Mouse (Mus musculus): ENCODE measurements around the gene Cop1.
A peak's percentile ranks its signal among the peaks of the same experiment; 100 is the strongest.

Cop1 gene

DNA sequence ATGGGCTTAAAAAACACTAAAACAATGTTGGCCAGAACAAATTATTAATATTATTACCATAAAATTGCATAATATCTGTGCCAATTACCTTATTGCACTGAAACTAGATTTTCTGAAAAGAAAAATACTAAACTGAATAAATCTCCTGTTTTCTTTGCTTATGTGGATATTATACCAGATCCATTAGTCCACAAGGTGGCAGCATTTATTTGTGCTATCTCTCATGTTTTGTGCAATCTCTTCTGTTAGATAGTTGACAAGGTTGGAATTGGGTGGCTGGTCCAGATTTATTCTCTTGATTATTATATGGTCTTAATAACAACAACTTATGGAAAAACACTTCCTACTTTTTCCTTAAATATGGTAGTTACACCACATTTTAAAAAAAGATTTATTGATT, 58.1 kb downstream of the Cop1 start:
- DNase-seq (ENCODE audit: low spot score in 2 of 2), result no peak

GRCm38 (mm10) chr1:159290859-159291258, 58.7 kb downstream of the Cop1 start:
- no peak for DNase-seq (ENCODE audit: low spot score in 2 of 2)

GRCm38 (mm10) chr1:159301418-159302082, 69.4 kb downstream of the Cop1 start:
- no peak for DNase-seq (ENCODE audit: low spot score in 2 of 2)

DNA sequence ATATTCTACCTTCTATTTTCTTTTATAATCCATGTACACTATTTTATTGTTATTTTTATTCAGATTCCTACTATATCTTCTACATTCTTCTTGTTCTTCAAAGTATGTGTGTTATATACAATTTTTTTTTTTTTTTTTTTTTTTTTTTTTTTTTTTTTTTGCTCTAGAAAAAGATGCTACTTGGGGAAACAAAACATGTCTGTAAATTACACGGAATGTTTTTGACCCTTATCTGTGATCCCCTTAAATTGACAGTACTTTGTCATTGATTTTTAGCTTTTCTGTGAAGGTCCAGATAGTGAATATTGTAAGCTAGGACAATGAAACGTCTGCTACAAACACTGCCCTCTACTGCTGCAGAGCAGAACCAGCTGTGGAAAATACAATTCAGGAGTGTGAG, 81.5 kb downstream of the Cop1 start:
- DNase-seq (ENCODE audit: low spot score in 2 of 2), result no peak

DNA sequence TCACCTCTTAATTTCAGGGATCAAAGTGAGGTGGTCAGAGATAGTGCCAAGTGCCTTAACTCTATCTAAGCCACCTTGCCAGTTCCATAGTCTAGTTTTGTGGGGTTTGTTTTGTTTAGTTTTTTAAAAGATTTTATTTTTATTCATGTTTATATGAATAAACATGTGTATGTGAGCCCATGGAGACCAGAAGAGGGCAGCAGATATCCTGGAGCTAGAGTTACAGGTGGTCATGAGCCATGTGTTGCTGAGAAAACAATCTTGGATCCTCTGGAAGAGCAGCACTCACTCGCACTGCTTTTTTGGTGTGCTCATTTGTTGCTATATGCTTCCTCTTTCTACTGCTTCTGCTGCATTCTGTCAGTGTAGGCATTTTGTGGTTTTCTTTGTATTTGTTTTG, 90.5 kb downstream of the Cop1 start:
- DNase-seq (ENCODE audit: low spot score in 2 of 2), result no peak

DNA sequence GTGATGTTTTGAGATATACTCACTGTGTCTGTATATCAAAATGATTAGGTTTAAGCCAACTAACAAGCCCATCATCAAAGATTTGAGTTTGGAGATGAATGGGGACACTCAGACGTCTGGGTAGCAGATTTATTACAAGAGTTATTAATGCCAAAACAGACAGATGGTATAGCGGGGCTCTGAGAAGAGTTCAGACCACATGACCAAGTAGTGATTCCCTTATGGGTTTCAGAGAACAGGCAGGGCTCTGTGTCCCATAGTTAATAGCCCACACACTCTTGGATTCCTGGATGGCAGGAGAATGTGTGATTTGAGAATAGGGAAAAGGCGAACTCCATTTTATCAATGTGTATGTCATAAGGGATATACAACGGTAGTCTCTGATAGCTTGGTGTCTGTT, 98.9 kb downstream of the Cop1 start:
- no peak for DNase-seq (ENCODE audit: low spot score in 2 of 2)

DNA sequence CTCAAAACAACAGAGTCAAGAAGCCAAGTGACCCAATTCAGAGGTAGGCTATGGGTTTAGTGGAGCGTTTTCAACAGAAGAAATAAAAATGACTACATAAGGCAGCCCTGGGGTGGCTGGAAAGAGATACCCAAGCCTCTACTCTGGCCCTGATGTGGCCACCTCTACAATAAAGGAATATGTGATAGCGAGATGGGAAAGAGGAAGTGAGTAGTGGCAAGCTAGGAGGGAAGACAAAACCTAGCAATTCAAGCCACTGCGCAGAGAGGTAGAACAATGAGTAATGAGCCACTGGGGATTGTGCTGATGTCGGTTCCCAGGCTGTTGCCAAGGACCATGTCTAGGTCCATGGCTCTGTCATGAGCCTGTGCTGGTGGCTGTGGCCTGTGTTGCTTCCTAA, 102.0 kb downstream of the Cop1 start:
- no peak for DNase-seq (ENCODE audit: low spot score in 2 of 2)

DNA sequence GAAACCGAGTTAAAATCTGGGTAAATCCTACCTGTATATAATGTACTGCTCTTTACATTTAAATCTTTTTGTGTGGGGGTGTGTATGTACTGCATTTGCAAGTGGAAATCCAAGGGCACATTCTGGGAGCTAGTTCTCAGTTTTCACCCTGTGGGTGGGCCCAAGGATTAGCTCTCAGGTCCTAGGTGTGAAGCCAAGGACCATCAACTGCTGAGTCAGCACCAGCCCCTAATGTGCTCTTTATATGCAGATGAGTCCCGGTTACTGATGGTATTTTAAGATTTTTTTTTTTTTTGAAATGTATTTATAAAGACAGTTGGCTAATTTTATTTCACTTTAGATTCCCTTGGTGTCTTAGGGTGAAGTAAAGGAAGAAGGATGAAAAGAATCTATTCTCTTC, 110.2 kb downstream of the Cop1 start:
- no peak for DNase-seq (ENCODE audit: low spot score in 2 of 2)

GRCm38 (mm10) chr1:159355027-159355570, 123.0 kb downstream of the Cop1 start:
- DNase-seq (ENCODE audit: low spot score in 2 of 2), result no peak

GRCm38 (mm10) chr1:159358713-159359112, 126.6 kb downstream of the Cop1 start:
- DNase-seq (ENCODE audit: low spot score in 2 of 2), result no peak

GRCm38 (mm10) chr1:159371881-159372390, 139.8 kb downstream of the Cop1 start:
- DNase-seq (ENCODE audit: low spot score in 2 of 2), result no peak

GRCm38 (mm10) chr1:159382218-159382617, 150.1 kb downstream of the Cop1 start:
- no peak for DNase-seq (ENCODE audit: low spot score in 2 of 2)

- DNase-seq (ENCODE audit: low spot score in 2 of 2), result no peak
Observed at GRCm38 (mm10) chr1:159382916-159383315, 150.8 kb downstream of the Cop1 start.

DNA sequence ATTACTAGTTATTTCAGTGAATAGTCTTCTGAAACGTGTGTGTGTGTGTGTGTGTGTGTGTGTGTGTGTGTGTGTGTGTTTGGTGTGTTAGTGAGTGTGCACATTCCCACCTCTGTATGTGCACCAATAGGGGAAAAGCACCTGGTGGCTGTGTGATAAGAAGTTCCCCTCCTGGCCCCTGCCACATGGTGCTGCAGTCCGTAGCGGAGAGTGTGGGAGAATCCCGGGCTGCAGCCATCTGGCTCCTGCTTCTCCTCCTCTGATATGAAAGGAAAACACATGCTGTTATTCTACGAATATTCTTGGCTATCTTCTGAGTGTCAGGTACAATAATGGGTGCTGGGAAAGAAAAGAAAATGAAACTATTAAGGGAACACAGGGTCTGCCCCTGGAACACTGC, 154.3 kb downstream of the Cop1 start:
- DNase-seq (ENCODE audit: low spot score in 2 of 2), result no peak

DNA sequence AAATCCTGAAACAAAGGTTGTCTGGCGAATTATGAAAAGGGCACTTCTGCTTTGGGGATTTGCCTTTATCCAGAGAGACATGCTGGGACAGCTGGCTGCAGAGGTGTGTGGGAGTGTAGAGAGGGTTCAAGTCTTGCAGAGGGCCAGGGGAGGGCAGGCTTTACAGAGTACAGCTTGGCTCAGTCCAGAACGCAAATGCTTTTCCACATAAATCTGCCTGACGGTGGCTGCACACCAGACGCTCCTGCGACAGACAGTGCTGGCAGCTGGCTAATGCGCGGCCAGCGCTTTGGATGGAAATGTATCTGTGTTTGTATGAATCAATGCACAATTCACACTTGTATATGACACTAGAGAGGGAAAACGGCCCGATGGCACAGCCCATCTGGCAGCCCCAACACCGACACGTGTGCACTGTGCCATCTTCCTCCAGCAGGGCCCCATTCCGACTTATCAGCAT, 156.5 kb downstream of the Cop1 start:
- DNase-seq (ENCODE audit: low spot score in 2 of 2), result no peak

DNA sequence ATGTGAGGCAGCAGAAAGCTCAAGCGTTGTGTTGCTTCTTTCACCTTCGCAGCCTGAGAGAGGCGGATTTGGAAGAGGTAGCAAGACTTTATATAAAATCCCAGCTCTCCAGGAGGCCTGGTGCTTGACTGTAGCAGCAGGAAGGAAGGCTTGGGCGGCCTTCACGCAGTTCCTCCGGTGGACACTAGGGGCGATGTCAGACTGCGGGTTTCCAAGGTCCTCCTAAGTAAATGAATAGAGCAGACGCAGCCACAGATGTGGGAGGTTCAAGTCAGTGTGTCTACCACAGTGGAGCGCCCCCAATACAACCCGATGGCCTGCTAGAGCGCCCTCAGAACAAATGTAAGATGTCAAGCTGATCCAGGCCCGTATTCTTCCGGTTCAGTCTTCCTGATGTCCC, 157.9 kb downstream of the Cop1 start:
- DNase-seq (ENCODE audit: low spot score in 2 of 2), result peak; percentile 8 to 44

- no peak for DNase-seq (ENCODE audit: low spot score in 2 of 2)
Observed at GRCm38 (mm10) chr1:159392667-159393066, 160.5 kb downstream of the Cop1 start.

- DNase-seq (ENCODE audit: low spot score in 2 of 2), result no peak
Observed at GRCm38 (mm10) chr1:159393070-159393699, 161.1 kb downstream of the Cop1 start.

DNA sequence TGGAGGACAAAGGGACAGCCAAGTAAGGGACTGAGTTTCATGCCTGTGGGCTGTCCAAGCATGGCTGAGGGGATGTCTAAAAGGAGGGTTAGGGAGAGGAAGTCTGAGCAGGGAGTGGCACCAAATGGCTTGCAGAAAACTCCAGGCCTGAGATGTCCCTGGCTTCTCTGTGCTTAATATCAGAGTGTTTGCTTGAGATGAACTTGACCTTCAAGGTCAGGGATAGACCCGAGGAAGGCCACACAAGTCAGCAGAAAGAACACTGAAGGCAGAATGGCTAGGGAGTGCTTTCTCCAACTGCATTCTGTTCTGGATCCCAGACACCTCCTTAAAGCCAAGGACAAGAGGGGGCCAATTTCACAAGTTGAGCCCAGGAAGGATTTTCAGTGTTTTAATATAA, 161.8 kb downstream of the Cop1 start:
- DNase-seq (ENCODE audit: low spot score in 2 of 2), result no peak

GRCm38 (mm10) chr1:159396515-159396914, 164.4 kb downstream of the Cop1 start:
- peak; percentile 1 to 25 for DNase-seq (ENCODE audit: low spot score in 2 of 2)

Data from natural killer cell, adult 2 months (primary cell).